Mouse (Mus musculus) layer of hippocampus, adult 11-12 months (tissue): ENCODE measurements around the gene Gpr182.
"Not testable (repeated sequence)": the region's sequence is repeated elsewhere in the genome, so short reads cannot be mapped to it uniquely, and the experiment has no call there.

Experiments used
- DNase-seq: peaks from one replicate; pipeline ENCODE4 v3.0.0; 2022; ENCODE audit warnings: low spot score

Gpr182 gene

GRCm38 (mm10) chr10:127751548-127751947, at the start of gene Gpr182:
Gene Gpr182 (minus strand): TSS chr10:127751732.
- DNase-seq, result no peak

- no peak for DNase-seq
Measured at GRCm38 (mm10) chr10:127800891-127801290, 49.4 kb upstream of the Gpr182 start, which contains the start of gene Rdh16. Gene Rdh16 (plus strand): TSS chr10:127801152.

GRCm38 (mm10) chr10:127799295-127799694, 47.8 kb upstream of the Gpr182 start:
- DNase-seq, result no peak

- not testable (repeated sequence) for DNase-seq
Measured at GRCm38 (mm10) chr10:127785411-127785810, 33.9 kb upstream of the Gpr182 start.

- not testable (repeated sequence) for DNase-seq
Measured at GRCm38 (mm10) chr10:127782321-127782720, 30.8 kb upstream of the Gpr182 start.

GRCm38 (mm10) chr10:127776011-127776410, 24.5 kb upstream of the Gpr182 start, which contains the start of gene Rdh9:
Gene Rdh9 (plus strand): TSS chr10:127776386.
- DNase-seq, result no peak

GRCm38 (mm10) chr10:127766564-127766963, 15.0 kb upstream of the Gpr182 start:
- no peak for DNase-seq

- DNase-seq, result no peak
Measured at GRCm38 (mm10) chr10:127763914-127764680, 12.6 kb upstream of the Gpr182 start.

GRCm38 (mm10) chr10:127762926-127763325, 11.4 kb upstream of the Gpr182 start:
- DNase-seq, result not testable (repeated sequence)

GRCm38 (mm10) chr10:127759181-127760110, 7.9 kb upstream of the Gpr182 start, which contains the start of the genes Rdh1 and Rdh16f1:
Gene Rdh1 (plus strand): TSS chr10:127759721.
Gene Rdh16f1 (plus strand): TSS chr10:127759787.
- DNase-seq, result no peak

GRCm38 (mm10) chr10:127755770-127756468, 4.4 kb upstream of the Gpr182 start:
- no peak for DNase-seq

GRCm38 (mm10) chr10:127755246-127755645, 3.7 kb upstream of the Gpr182 start:
- DNase-seq, result no peak

GRCm38 (mm10) chr10:127754566-127755166, 3.1 kb upstream of the Gpr182 start:
- DNase-seq, result no peak

GRCm38 (mm10) chr10:127750136-127750777, 1.3 kb downstream of the Gpr182 start:
- no peak for DNase-seq

GRCm38 (mm10) chr10:127748847-127749612, 2.5 kb downstream of the Gpr182 start:
- no peak for DNase-seq

GRCm38 (mm10) chr10:127747254-127747653, 4.3 kb downstream of the Gpr182 start:
- DNase-seq, result no peak

- DNase-seq, result no peak
Measured at GRCm38 (mm10) chr10:127745886-127746285, 5.6 kb downstream of the Gpr182 start.

GRCm38 (mm10) chr10:127744661-127745060, 6.9 kb downstream of the Gpr182 start:
- DNase-seq, result no peak

- peak; percentile 19 for DNase-seq
Measured at GRCm38 (mm10) chr10:127739661-127740161, 11.8 kb downstream of the Gpr182 start.

- DNase-seq, result peak; percentile 74
Measured at GRCm38 (mm10) chr10:127739083-127739660, 12.4 kb downstream of the Gpr182 start, which contains the start of gene Zbtb39. Gene Zbtb39 (plus strand): TSS chr10:127739538.
